Mouse (Mus musculus): ENCODE measurements around the gene Prelid3b.

DNA sequence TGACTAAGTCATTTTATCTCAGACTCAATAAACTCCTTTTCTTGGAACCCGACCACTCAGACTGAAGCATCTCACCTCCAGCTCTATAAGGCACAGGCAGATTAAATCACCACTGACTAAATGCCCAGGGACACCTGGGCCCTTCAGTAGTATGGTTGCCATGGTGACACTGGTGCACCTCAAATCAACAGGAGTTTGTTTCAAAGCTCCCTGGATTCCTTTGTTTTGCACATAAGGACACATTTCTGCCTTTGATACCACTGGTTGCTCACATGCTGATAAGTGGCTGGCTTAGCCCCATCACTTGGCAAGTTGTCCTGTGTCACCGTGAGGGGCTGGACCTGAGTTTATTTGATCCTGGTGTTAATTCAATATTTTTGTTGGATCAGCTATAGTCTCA is 13.5 kb downstream of the Prelid3b start:
- no peak for TF ChIP-seq CTCF (IDR thresholded peaks at IDR 0.05; ENCODE audit: low read depth, low read length)
- TF ChIP-seq EP300 (IDR thresholded peaks at IDR 0.05; ENCODE audit: insufficient read depth, low read depth, low read length) = no peak
- TF ChIP-seq POLR2A (IDR thresholded peaks at IDR 0.05; ENCODE audit: insufficient read depth, low read length) = no peak
